Mouse (Mus musculus) gastrocnemius, postnatal 25 days (tissue): ENCODE results near the gene Rcor1. TPM values are rescaled to one million over a fixed set of nuclear protein-coding genes. Genes with fewer than 3 reads are reported as not detected.

Experiments used
- DNase-seq: peaks from one replicate; pipeline ENCODE4 v3.0.0; 2022
- total RNA-seq, 2 experiments: library from RNA; stranded (reverse); gene quantifications; 1 replicate in 1 of 2; 2 replicates in 1 of 2; pipeline ENCODE4 v1.2.3; 2021

The Rcor1 gene
- total RNA-seq, 2 experiments from 2014 or later: 7.6 to 8.3 TPM

- DNase-seq: no peak
These were observed 95.0 kb downstream of the Rcor1 start for GRCm38 (mm10) chr12:111134169-111134568.

DNA sequence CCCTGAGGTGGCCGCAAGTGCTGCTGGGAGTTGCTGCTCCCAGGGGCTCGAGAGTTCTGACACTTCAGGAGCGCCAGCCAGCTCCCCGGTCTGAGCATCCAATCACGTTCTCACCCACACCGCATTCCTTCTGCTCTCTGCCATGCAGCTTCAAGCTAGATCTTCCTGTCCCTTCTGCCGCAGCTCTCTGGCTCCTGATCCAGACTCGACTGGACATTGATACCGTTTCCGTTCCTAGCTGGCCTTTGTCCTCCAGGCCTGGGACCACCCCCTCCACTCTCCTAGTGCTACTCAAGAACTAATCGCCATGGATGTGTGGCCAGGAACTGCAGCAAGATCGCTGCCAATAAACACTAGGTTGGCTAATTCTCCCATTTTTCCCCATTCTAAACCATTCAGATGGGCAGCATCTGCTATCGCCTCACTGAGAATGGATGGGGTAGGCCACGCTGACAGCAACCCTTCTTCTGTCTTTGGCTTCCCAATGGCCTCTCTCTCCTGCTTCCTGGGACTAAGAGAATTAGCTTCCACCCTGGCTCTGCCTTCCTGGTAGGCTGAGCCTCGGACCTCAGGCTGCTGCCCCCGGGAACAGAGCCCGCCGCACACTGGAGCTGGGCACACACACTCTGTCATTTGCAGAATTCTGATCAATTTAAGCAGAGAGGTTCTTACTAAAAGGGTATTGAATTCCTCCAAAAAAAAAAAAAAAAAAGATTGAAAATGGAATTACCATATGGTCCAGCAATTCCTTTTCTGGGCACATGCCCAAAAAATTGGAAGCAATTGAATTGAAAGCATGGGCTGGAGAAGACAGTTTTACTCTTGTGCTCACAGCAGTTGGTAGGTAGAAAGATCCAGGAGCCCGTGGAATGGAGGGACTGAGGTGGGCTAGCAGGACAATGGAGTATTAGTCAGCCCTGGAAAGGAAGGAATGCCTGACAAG, 95.9 kb downstream of the Rcor1 start:
- peak; percentile 37 for DNase-seq

DNA sequence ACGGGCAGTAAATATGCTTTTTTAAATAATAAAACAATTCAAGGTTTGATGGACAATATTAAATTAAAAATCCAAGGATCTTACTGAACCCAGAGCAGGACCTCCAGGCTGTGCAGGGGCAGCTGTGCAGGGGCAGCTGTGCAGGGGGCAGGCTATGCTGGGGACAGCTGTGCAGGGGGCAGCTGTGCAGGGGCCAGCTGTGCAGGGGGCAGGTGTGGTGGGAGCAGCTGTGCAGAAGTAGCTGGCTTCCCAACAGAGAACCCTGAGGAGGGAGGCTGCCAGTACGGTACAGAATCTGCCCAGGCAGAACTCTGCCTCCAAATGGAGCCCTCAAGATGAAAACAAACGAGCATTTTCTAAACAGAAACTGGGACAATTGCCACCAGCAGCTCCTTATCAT, 96.8 kb downstream of the Rcor1 start:
- no peak for DNase-seq

GRCm38 (mm10) chr12:111137079-111137478, 97.9 kb downstream of the Rcor1 start:
- no peak for DNase-seq

DNA sequence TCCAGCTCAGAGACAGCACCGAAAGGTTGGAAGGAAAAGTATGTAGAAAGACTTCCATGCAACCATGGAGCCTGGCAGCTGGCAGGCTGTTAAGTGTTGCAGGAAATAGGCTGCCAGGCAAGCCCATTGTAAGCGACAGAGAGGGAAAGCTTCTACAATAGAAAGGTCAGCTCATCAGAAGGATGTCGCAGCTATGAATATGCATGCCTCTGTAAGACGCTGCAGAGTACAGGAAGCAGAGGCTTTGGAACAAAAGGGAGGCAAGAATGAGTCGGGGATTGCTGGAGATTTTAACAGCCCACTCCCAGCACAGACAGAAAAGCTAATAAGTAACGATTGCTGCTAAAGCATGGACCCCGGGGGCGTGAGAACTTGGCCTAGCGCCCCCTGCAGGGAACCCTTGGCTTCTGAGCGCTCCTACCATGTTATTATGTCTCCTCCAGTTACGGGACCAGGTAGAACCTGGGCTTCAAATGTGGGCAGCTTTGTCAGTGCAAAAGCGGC, 103.9 kb downstream of the Rcor1 start:
- no peak for DNase-seq

GRCm38 (mm10) chr12:111143509-111144063, 104.4 kb downstream of the Rcor1 start:
- peak; percentile 36 for DNase-seq

DNA sequence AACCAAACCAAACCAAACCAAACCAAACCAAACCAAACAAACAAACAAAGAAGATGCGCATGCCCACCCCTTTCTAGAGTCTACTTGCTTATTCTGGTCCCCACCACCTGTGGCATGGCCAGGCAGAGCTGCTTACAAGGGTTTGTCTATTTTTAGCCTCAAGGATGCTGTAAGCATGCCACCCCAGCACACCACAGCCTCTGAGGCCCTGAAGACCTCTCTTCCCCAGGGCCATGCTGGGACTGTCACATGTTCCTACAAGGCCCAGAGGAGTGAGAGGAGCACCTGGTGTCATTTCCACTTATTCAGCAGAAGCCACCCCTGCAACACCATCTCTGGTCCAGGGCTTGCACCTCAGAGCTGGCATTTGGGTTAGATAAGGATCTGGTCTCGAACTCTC, 105.4 kb downstream of the Rcor1 start:
- DNase-seq: no peak

GRCm38 (mm10) chr12:111145269-111145668, 106.1 kb downstream of the Rcor1 start:
- no peak for DNase-seq

- no peak for DNase-seq
These were observed 110.5 kb downstream of the Rcor1 start for GRCm38 (mm10) chr12:111149495-111150235.

DNA sequence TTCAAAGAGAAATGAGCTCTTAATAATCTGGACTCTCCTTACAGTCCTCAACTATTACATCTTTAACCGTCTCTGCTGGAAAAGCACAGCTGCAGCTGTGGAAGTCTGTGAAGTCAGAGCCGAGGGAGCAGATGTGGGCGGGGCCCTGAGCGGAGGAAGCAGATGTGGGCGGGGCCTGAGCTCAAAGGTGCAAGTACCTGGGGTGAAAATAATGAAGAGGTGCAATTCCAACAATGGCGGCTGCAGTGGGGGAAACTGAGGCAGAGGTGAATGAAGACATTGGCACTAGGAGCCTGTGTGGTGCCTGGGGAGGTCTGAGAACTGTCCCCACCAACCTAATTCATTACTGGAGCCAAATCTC, 111.1 kb downstream of the Rcor1 start:
- no peak for DNase-seq

DNA sequence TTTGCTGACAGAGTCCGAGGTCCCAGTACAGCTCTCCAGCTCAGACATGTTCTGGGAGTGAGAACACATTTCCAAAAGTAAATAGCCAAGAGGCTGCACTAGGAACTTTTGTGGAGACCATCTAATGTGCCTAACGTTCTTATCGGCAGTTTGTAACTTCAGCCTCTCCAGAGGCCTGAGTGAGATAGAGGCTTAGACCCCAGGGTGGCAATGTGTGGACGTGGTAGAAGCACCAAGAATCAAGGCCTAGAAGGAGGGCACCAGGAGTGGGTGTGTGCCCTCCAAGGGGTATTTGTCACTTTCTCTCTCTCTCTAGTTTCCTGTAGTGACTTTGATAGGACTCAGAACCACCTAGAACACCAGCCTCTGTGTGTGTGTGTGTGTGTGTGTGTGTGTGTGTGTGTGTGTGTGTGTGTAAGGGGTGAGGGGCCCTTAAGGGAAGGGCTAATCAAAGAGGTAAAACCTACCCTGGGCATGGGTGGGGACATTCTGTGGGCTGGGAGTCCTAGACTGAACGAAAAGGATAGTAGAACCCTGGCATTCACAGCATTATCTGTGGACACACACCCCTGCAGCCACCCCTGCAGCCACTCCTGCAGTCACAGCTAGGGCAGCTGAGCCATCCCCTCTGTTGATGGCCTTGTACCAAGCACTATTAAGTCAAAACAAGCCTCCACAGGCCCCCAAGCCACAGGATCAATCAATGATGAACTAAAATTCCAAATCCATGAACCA, 112.4 kb downstream of the Rcor1 start:
- DNase-seq: no peak

DNA sequence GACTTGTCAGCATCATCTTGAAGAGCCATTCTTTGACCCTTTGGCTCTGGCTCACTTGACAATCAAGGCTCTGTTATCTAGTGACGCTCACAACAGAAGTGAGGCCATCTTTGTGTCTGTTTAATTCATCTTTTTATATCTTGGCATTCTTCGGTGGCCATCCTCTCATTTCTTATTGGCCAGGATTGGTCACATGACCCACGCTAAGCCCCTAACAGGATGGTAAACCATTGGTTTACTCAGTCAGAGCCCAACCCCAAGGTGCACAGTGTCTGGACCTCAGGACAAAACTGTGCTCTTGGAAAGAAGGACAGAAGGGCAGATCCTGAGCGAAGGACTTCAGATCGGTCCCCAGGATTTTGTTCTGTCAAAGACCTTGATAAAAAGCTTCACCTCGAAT, 113.4 kb downstream of the Rcor1 start:
- no peak for DNase-seq

GRCm38 (mm10) chr12:111152981-111153710, 114.0 kb downstream of the Rcor1 start:
- DNase-seq: no peak

GRCm38 (mm10) chr12:111153946-111154345, 114.8 kb downstream of the Rcor1 start:
- DNase-seq: no peak

GRCm38 (mm10) chr12:111154641-111155040, 115.5 kb downstream of the Rcor1 start:
- DNase-seq: no peak

GRCm38 (mm10) chr12:111155756-111156155, 116.6 kb downstream of the Rcor1 start:
- DNase-seq: no peak

- no peak for DNase-seq
These were observed 120.7 kb downstream of the Rcor1 start for GRCm38 (mm10) chr12:111159659-111160428.

GRCm38 (mm10) chr12:111160871-111161270, 121.7 kb downstream of the Rcor1 start:
- no peak for DNase-seq

DNA sequence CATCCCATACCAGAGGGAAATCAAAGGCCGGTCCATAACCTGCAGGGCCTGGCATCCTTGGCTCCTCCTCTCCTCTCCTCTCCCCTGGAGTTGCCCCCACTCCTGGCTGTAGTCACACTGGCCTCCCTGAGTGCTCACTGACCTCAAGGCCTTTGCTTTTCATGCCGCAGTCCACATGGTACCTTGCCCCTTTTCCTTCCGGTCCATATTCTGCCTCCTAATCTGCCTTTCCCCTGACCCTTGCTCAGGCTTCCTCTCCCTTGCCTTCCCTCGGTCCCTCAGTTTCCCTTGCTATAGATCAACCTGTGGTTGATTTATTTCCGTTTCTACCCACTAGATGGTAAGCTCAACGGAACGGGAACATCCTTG, 122.8 kb downstream of the Rcor1 start:
- no peak for DNase-seq

GRCm38 (mm10) chr12:111162312-111163061, 123.3 kb downstream of the Rcor1 start:
- no peak for DNase-seq
